Mouse (Mus musculus) kidney, adult 2 months (tissue): Measurements from ENCODE around the gene E2f2. TPM values are rescaled to one million over a fixed set of nuclear protein-coding genes. Genes with fewer than 3 reads are reported as not detected.

Experiments used
- DNase-seq: peaks from one replicate; pipeline ENCODE4 v3.0.0; 2021
- H3K27ac ChIP-seq: fragments of 200-500 bp; 2 replicates; pipeline ENCODE4 v1.5.1; 2012; ENCODE audit warnings: low read depth, low read length, control low read depth, inconsistent platforms; ENCODE audit not compliant: insufficient read depth
- H3K27me3 ChIP-seq: fragments of 200-500 bp; replicated peaks from 2 replicates; pipeline ENCODE4 v1.6.1; 2012; ENCODE audit warnings: mild to moderate bottlenecking, moderate library complexity, low read length, inconsistent platforms; ENCODE audit not compliant: control insufficient read depth, insufficient read depth
- H3K36me3 ChIP-seq: fragments of 200-500 bp; 2 replicates; pipeline ENCODE4 v1.6.1; 2012; ENCODE audit warnings: mild to moderate bottlenecking, moderate library complexity, low read length, inconsistent platforms; ENCODE audit not compliant: control insufficient read depth, insufficient read depth
- H3K4me1 ChIP-seq: fragments of 200-500 bp; 2 replicates; pipeline ENCODE4 v1.6.1; 2011; ENCODE audit warnings: low read length; ENCODE audit not compliant: control insufficient read depth, insufficient read depth
- H3K4me3 ChIP-seq: fragments of 200-500 bp; 2 replicates; pipeline ENCODE4 v1.5.1; 2011; ENCODE audit warnings: mild to moderate bottlenecking, low read depth, low read length, control low read depth; ENCODE audit not compliant: insufficient read depth
- CTCF ChIP-seq: fragments of 200-500 bp; conservative IDR thresholded peaks from 2 replicates; pipeline ENCODE4 v1.5.1; 2011; ENCODE audit warnings: low read depth, mild to moderate bottlenecking, control low read depth, low read length, moderate library complexity, mixed read lengths; ENCODE audit not compliant: insufficient read depth, insufficient read length
- POLR2A ChIP-seq: fragments of 200-500 bp; IDR thresholded peaks from one replicate; pipeline ENCODE4 v1.6.1; 2011; ENCODE audit warnings: low read depth, low read length, control low read depth
- WGBS: fragments of 180-500 bp; shearing (Covaris S2); methylation state at CpG from one replicate; pipeline ENCODE4 v1.1.7; 2018; 5-methylcytosine and 5-hydroxymethylcytosine counted together
- polyA plus RNA-seq: library from polyadenylated mRNA; depleted of rRNA; stranded (reverse); fragments of >200 nt; gene quantifications from 2 replicates; pipeline ENCODE4 v1.2.3, GENCODE M21; 2012

E2f2 gene
- polyA plus RNA-seq, 1 experiment = 2.2 TPM

- TF ChIP-seq CTCF (no peak), POLR2A (no peak)
- Histone ChIP-seq H3K27ac (no peak overlapping the region), H3K4me3 (no peak overlapping the region), H3K36me3 (no peaks in the 10 kb centered on the region), H3K27me3 (no peaks in the 10 kb centered on the region), H3K4me1 (no peaks in the 10 kb centered on the region)
- 66% methylated on average over 13 of the region's 13 CpGs for WGBS
- DNase-seq = no peak
These were observed 66.5 kb downstream of the E2f2 start for GRCm38 (mm10) chr4:136238669-136239068.

DNA sequence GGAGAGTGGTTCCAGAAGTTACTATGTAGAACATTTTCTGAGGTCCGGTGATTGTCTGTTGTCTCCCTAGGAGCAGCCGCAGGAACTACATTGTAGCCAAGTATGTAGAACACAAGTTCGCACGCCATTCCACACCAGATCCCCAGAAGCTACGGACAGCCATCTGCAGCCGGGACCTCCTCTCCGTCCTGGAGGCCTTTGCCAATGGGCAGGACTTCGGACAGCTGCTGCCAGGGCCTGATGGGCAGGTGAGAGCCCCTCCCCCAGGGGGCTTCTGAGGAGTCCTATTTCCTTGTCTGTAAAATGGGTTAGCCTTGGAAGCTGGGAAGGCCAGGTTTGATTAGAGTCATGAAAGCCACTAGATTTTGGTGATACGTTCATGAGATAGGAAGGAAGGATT lies 66.9 kb downstream of the E2f2 start:
- H3K4me1 ChIP-seq = no peaks in the 10 kb centered on the region
- TF ChIP-seq CTCF (no peak), POLR2A (no peak)

GRCm38 (mm10) chr4:136239622-136240021 lies 67.4 kb downstream of the E2f2 start:
- no peaks in the 10 kb centered on the region for H3K4me1 ChIP-seq
- no peak overlapping the region for H3K4me3 ChIP-seq
- no peak overlapping the region for H3K27ac ChIP-seq
- WGBS = 18% methylated on average over 8 of the region's 8 CpGs
- peak; percentile 88 for DNase-seq
- peak; percentile 81 for TF ChIP-seq CTCF
- no peak for TF ChIP-seq POLR2A
- no peaks in the 10 kb centered on the region for H3K27me3 ChIP-seq
- no peaks in the 10 kb centered on the region for H3K36me3 ChIP-seq

More for the DNA sequence above, 66.9 kb downstream of the E2f2 start:
- H3K27ac ChIP-seq = no peak overlapping the region
- DNase-seq = no peak
- H3K36me3 ChIP-seq = no peaks in the 10 kb centered on the region
- no peak overlapping the region for H3K4me3 ChIP-seq
- H3K27me3 ChIP-seq = no peaks in the 10 kb centered on the region
- WGBS = 83% methylated on average over 9 of the region's 9 CpGs

- H3K4me3 ChIP-seq = no peak overlapping the region
- DNase-seq = no peak
- H3K36me3 ChIP-seq = no peaks in the 10 kb centered on the region
- 80% methylated on average over 14 of the region's 14 CpGs for WGBS
- no peaks in the 10 kb centered on the region for H3K4me1 ChIP-seq
- no peak for TF ChIP-seq POLR2A
- no peak for TF ChIP-seq CTCF
- no peaks in the 10 kb centered on the region for H3K27me3 ChIP-seq
- H3K27ac ChIP-seq = no peak overlapping the region
These were observed 67.9 kb downstream of the E2f2 start for GRCm38 (mm10) chr4:136240123-136240522.

- no peaks in the 10 kb centered on the region for H3K36me3 ChIP-seq
- TF ChIP-seq CTCF (no peak), POLR2A (no peak)
- WGBS = 75% methylated on average over 8 of the region's 8 CpGs
- DNase-seq = no peak
- H3K4me3 ChIP-seq = no peak overlapping the region
- H3K4me1 ChIP-seq = no peaks in the 10 kb centered on the region
- no peak overlapping the region for H3K27ac ChIP-seq
- no peaks in the 10 kb centered on the region for H3K27me3 ChIP-seq
These were observed 68.8 kb downstream of the E2f2 start for GRCm38 (mm10) chr4:136240955-136241354.

DNA sequence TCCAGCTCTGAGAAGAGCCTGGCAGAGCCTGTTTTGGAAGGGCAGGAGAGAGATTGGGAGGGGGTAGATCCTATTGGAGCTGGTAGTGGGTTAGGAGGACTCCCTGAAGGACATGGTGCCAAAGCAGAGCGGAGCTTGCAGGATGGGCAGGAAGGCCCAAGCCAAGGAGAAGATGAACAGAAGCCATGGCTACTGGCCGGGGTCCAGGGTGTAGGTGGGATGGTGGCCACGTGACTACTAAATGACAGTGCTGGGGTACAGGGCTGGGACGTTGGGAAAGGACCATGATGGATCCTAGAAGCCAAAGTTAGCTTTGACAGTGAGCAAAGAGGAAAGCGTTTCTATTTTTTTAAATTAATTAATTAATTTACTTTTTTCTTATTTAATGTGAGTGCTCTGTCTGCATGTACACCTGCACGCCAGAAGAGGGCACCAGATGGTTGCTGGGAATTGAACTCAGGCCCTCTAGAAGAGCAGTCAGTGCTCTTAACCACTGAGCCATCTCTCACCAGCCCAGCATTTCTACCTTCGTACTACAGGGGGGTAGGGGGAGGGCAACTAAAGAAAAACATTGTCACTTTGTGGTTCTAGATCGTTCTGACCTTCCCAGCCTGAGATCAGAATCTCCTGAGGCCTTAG lies 70.0 kb downstream of the E2f2 start:
- Histone ChIP-seq H3K36me3 (no peaks in the 10 kb centered on the region), H3K4me3 (no peak overlapping the region), H3K27ac (no peak overlapping the region), H3K4me1 (no peaks in the 10 kb centered on the region), H3K27me3 (no peaks in the 10 kb centered on the region)
- DNase-seq = peak; percentile 54
- WGBS = 52% methylated on average over 8 of the region's 8 CpGs
- TF ChIP-seq POLR2A = no peak
- peak; percentile 60 for TF ChIP-seq CTCF

DNA sequence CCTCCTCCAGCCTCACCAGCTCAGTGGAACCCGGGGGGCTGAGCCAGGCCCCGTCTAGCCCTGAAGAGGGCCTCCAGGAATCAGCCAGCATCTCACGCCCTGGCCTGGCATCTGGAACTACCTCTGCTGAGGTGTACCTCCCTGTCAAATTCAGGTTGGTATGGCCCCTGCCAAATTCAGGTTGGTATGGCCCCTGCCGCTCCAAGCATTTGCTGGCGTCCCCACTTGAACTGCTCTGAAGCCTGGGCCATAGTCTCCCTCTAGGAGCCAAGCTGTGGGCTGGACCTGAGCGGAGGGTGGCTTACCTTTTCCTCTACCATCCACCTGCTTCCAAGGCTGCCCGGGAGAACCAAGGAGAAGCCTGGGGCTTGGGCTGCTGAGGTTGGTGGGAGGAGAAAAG lies 70.5 kb downstream of the E2f2 start:
- WGBS = 85% methylated on average over 7 of the region's 7 CpGs
- Histone ChIP-seq H3K27me3 (no peaks in the 10 kb centered on the region), H3K27ac (no peak overlapping the region), H3K4me1 (peaks cover 5% of the 10 kb centered on the region; the same call in 1 of the 2 replicates), H3K4me3 (no peak overlapping the region), H3K36me3 (no peaks in the 10 kb centered on the region)
- DNase-seq = no peak
- no peak for TF ChIP-seq POLR2A
- no peak for TF ChIP-seq CTCF
